Mouse (Mus musculus): ENCODE data around the gene Fam155a. TPM values are rescaled to one million over a fixed set of nuclear protein-coding genes. Genes with fewer than 3 reads are reported as not detected.

The Fam155a gene
- total and polyA plus RNA-seq, 3 experiments: not detected

- Histone ChIP-seq H3K4me1 (ENCODE audit: control insufficient read depth in 1 of 2, insufficient read depth in 2 of 2) (no peaks in the 10 kb centered on the region), H3K9me3 (replicated peaks; ENCODE audit: low read length) (peaks cover 61% of the 10 kb centered on the region), H3K4me2 (ENCODE audit: insufficient read depth, low read depth, poor library complexity, severe bottlenecking) (no peak overlapping the region), H3K27me3 (replicated peaks) (no peaks in the 10 kb centered on the region), H3K27ac (ENCODE audit: insufficient read depth, low read depth) (no peak overlapping the region), H3K36me3 (replicated peaks in 1 of 2; ENCODE audit: control insufficient read depth in 1 of 2, insufficient read depth in 1 of 2, low read length in 1 of 2) (no peaks in the 10 kb centered on the region), H3K4me3 (replicated peaks in 1 of 3; ENCODE audit: low read depth in 2 of 3, low read length in 2 of 3, poor library complexity in 1 of 3) (no peak overlapping the region), H3K79me2 (replicated peaks; ENCODE audit: control insufficient read depth, extremely low read depth, insufficient read depth, poor library complexity, severe bottlenecking) (no peaks in the 10 kb centered on the region), H3K9ac (ENCODE audit: insufficient read depth, low read depth) (no peak overlapping the region)
- no peak for DNase-seq (ENCODE audit: extremely low read depth)
- dilution Hi-C loops (cut with MboI; ENCODE audit: extremely low pct_ligation_motif_present, extremely low pct_unique_long_range_greater_than_20kb, low sequenced_read_pairs): no loop called here
- TF ChIP-seq CHD1 (IDR thresholded peaks at IDR 0.05; ENCODE audit: low read depth, low read length) (no peak), MAZ (IDR thresholded peaks at IDR 0.05; ENCODE audit: low read depth, low read length) (no peak), CHD2 (IDR thresholded peaks at IDR 0.05; ENCODE audit: low read length) (no peak), GABPA (IDR thresholded peaks at IDR 0.05; ENCODE audit: insufficient replicate concordance, low read depth, low read length) (no peak), JUND (conservative IDR thresholded peaks at IDR 0.05; ENCODE audit: low read depth, low read length) (no peak), POLR2AphosphoS2 (IDR thresholded peaks at IDR 0.05; ENCODE audit: low read depth, low read length) (no peak), CTCF (conservative IDR thresholded peaks at IDR 0.05 in 1 of 2, IDR thresholded peaks at IDR 0.05 in 1 of 2; ENCODE audit: low read depth in 2 of 2, low read length in 2 of 2) (no peak), MEF2A (IDR thresholded peaks at IDR 0.05; ENCODE audit: borderline replicate concordance, low read depth, low read length) (no peak), MAFK (IDR thresholded peaks at IDR 0.05; ENCODE audit: insufficient replicate concordance, low read length) (no peak), ZMIZ1 (IDR thresholded peaks at IDR 0.05; ENCODE audit: low read depth, low read length) (no peak), USF2 (conservative IDR thresholded peaks at IDR 0.05; ENCODE audit: low read depth, low read length) (no peak), SMC3 (IDR thresholded peaks at IDR 0.05; ENCODE audit: low read depth, low read length) (no peak)
- in situ Hi-C loops (cut with MboI; ENCODE audit: low pct_ligation_motif_present, low pct_unique_long_range_greater_than_20kb, low sequenced_read_pairs): no loop called here
Measured at GRCm38 (mm10) chr8:9571977-9572376, 199.0 kb downstream of the Fam155a start.

GRCm38 (mm10) chr8:9569516-9570170 is 201.3 kb downstream of the Fam155a start:
- TF ChIP-seq KAT2A (IDR thresholded peaks at IDR 0.05; ENCODE audit: insufficient replicate concordance, low read length) (no peak), NRF1 (IDR thresholded peaks at IDR 0.05; ENCODE audit: low read depth, low read length) (no peak), TBP (conservative IDR thresholded peaks at IDR 0.05; ENCODE audit: low read depth, low read length) (no peak), BHLHE40 (IDR thresholded peaks at IDR 0.05; ENCODE audit: low read depth, low read length) (no peak), ZMIZ1 (IDR thresholded peaks at IDR 0.05; ENCODE audit: low read depth, low read length) (no peak), RAD21 (IDR thresholded peaks at IDR 0.05; ENCODE audit: low read depth, low read length) (no peak), E2F4 (IDR thresholded peaks at IDR 0.05; ENCODE audit: insufficient replicate concordance, low read depth, low read length) (no peak), ZKSCAN1 (IDR thresholded peaks at IDR 0.05; ENCODE audit: borderline replicate concordance, low read depth, low read length) (no peak), TCF12 (IDR thresholded peaks at IDR 0.05; ENCODE audit: low read depth, low read length) (no peak), MAX (IDR thresholded peaks at IDR 0.05; ENCODE audit: low read length) (no peak), ZNF384 (IDR thresholded peaks at IDR 0.05; ENCODE audit: low read depth, low read length) (no peak), POLR2AphosphoS2 (IDR thresholded peaks at IDR 0.05; ENCODE audit: low read depth, low read length) (no peak), RCOR1 (conservative IDR thresholded peaks at IDR 0.05; ENCODE audit: low read depth, low read length) (no peak), SIN3A (IDR thresholded peaks at IDR 0.05; ENCODE audit: low read length) (no peak), UBTF (IDR thresholded peaks at IDR 0.05; ENCODE audit: low read depth, low read length) (no peak), CTCF (conservative IDR thresholded peaks at IDR 0.05 in 1 of 2, IDR thresholded peaks at IDR 0.05 in 1 of 2; ENCODE audit: low read depth in 2 of 2, low read length in 2 of 2) (no peak)
- H3K79me2 ChIP-seq (replicated peaks; ENCODE audit: control insufficient read depth, extremely low read depth, insufficient read depth, poor library complexity, severe bottlenecking): no peaks in the 10 kb centered on the region
- peaks cover 53% of the 10 kb centered on the region for H3K9me3 ChIP-seq (replicated peaks; ENCODE audit: low read length)
- no peak overlapping the region for H3K9ac ChIP-seq (ENCODE audit: insufficient read depth, low read depth)
- H3K36me3 ChIP-seq (replicated peaks in 1 of 2; ENCODE audit: control insufficient read depth in 1 of 2, insufficient read depth in 1 of 2, low read length in 1 of 2): no peaks in the 10 kb centered on the region
- no peaks in the 10 kb centered on the region for H3K27me3 ChIP-seq (replicated peaks)
- DNase-seq (ENCODE audit: extremely low read depth): no peak
- H3K4me1 ChIP-seq (ENCODE audit: control insufficient read depth in 1 of 2, insufficient read depth in 2 of 2): no peaks in the 10 kb centered on the region
- H3K4me2 ChIP-seq (ENCODE audit: insufficient read depth, low read depth, poor library complexity, severe bottlenecking): no peak overlapping the region
- no peak overlapping the region for H3K27ac ChIP-seq (ENCODE audit: insufficient read depth, low read depth)
- dilution Hi-C loops (cut with MboI; ENCODE audit: extremely low pct_ligation_motif_present, extremely low pct_unique_long_range_greater_than_20kb, low sequenced_read_pairs) (no loop called here), in situ Hi-C loops (cut with MboI; ENCODE audit: low pct_ligation_motif_present, low pct_unique_long_range_greater_than_20kb, low sequenced_read_pairs) (no loop called here)
- H3K4me3 ChIP-seq (replicated peaks in 1 of 3; ENCODE audit: low read depth in 2 of 3, low read length in 2 of 3, poor library complexity in 1 of 3): no peak overlapping the region
